Mouse (Mus musculus) MEL-GATA-1-ER (cell line): ENCODE data around the gene Echdc3.

Experiments used
- DNase-seq: peaks from one replicate; pipeline ENCODE4 v3.0.0-alpha.2; 2012; ENCODE audit warnings: low read depth; ENCODE audit errors: extremely low read depth

Echdc3 gene

DNA sequence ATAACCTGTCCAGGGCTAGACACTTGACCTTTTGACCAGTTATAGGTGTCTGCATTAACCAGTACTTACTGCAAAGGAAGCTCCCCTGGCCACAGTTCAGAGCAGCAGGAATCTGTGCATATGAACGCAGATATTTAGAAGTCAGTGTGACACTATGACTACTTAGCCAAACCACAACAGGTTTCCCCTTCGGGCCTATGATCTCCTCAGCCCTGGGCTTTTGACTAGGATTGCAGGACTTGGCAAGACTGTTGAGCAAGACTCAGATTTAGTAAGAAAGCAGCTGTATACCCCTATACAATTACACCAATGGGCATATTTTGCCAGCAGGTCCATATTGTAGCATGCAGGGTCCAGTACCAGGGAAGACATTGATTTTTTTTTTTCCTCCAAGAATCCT is 44.3 kb downstream of the Echdc3 start:
- no peak for DNase-seq

- peak; percentile 45 for DNase-seq
Observed at GRCm38 (mm10) chr2:6167843-6168558, 44.8 kb downstream of the Echdc3 start.

DNA sequence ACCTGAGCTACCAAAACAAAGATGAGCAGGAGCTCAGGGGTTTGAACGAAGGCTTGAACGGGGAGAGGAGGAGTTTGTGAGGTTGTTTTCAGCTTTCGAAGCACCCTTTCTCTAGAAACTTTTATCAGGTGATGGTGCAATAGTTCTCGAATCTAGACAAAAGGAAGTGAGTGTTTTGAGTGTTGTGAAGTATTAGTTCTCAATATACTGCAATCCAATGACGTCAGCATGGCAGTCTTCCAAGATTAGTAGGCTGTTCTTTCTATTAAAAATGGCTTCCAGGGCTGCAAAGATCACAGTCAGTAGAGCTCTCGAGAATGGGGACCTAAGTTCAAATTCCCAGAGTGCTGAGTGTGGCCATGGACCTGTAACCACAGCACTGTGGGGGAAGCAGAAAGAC is 47.1 kb downstream of the Echdc3 start:
- no peak for DNase-seq

- no peak for DNase-seq
Observed at GRCm38 (mm10) chr2:6164606-6165290, 48.1 kb downstream of the Echdc3 start.

GRCm38 (mm10) chr2:6162366-6163040 is 50.3 kb downstream of the Echdc3 start:
- DNase-seq: peak; percentile 25

DNA sequence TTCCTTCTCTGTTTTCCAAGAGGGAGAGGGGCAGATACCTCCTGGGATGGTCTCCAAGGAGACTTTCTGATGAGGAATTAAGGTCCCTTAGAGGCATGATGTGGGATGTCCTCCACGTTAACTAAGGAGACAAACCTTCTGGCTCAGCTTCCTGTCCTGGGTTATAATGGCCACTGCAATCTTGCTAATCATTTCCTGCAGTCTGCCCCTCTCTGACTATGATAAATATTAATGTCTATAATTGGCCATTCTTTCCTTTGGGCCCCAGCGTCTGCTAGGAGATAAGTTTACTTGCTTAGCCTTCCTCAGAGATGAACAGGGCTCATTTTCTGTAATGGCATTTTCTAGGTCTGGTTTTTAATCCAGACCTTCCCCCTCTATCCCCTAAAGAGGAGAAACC is 53.1 kb downstream of the Echdc3 start:
- DNase-seq: peak; percentile 21

DNA sequence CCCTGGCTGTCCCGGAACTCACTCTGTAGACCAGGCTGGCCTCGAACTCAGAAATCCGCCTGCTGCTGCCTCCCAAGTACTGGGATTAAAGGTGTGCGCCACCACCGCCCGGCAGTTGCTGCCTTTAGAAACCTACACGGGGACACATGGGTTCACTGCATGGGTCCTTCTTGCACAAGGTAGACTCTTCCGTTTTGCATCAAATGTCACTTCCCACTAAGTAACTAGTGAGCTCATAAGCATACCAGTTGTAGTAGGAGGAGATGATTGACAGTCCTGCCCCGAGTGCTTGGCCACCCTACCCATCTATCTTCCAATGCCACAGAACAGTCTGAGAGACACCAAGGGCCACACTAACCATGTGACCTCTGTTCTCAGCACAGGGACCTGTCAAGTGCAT is 53.6 kb downstream of the Echdc3 start:
- DNase-seq: no peak

GRCm38 (mm10) chr2:6157635-6158034 is 55.2 kb downstream of the Echdc3 start:
- DNase-seq: no peak

- DNase-seq: no peak
Observed at GRCm38 (mm10) chr2:6157208-6157607, 55.6 kb downstream of the Echdc3 start.

DNA sequence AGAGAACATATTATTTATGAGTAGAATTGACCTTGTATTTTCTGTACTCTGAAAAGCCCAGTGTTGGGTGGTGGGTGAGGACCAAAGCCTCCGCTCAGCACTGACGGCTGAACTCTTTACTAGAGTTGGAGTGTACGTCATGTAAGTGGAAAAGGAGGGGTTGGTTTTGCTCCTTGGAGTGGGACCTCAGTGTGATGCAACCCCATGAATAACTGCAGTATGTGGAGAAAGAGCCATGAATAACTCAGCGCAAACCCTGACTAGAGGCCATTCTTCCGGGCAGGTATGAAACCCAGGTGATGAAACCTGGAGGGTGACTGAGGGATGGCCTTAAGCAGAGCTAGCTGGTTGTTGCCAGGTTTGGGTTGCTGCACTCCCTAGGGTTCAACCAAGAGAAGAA is 63.0 kb downstream of the Echdc3 start:
- DNase-seq: no peak

- DNase-seq: no peak
Observed at GRCm38 (mm10) chr2:6146901-6147300, 65.9 kb downstream of the Echdc3 start.

- no peak for DNase-seq
Observed at GRCm38 (mm10) chr2:6146257-6146656, 66.6 kb downstream of the Echdc3 start.

DNA sequence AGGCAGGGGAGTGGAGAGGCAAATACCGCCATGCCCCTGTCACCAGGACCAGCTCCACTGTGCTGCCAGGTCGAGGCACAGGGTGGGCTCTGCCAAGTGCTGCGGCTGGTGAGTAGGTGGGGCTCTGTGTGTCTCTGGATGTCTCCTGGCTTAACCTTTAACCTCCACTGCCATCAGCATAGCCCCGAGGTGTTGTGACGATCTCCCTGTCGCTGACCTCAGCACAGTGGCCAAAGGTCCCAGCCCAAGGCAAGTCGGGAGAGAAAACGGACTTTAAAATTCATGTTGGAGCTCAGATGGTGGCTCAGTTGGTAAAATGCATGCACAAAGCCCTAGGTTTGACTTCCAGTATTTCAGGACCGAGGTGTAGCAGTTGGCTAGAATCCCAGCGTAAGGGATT is 67.2 kb downstream of the Echdc3 start:
- DNase-seq: no peak

DNA sequence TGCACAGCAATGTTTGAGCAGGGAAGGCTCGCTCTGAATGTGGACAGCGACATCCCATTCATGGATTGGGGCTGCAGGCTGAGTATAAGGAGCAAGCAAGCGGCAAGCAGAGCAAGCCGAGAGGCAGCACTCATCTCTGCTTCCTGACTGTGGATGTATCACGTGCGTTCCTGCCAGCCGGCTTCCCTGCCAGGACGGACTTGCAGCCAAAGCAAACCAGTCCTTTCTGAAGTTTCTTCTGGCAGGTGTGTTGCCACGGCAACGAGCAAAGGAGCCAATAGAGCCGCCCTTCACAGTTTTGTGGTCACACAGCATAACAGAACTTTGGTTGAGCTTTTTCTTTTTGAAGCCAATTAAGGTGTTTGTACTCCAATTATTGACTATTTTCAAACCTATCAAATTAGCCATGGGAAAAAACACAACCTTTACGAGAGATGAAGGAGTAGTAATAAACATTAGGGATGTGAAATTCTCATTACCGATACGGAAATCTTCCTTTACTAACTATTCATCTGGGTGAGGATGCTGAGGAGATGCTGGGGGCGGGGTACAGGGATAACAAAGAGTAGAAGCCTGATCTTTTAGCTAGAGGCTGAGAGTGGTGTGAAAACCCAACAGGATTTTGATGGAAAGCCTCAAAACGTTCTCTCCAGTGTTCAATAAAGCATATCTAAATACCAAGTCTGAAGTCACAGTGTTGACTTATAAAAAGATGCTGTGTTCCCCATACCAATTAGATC is 69.7 kb downstream of the Echdc3 start:
- no peak for DNase-seq

GRCm38 (mm10) chr2:6140572-6141161 is 72.2 kb downstream of the Echdc3 start:
- DNase-seq: no peak
